Mouse (Mus musculus) midbrain, postnatal 0 days (tissue): ENCODE results near the gene Inca1. TPM values are rescaled to one million over a fixed set of nuclear protein-coding genes. Genes with fewer than 3 reads are reported as not detected.

Experiments
- ATAC-seq: fragments of 200-750 bp; cut with Nextera tagmentation; 2 replicates; pipeline ENCODE4 v1.8.0; 2017; ENCODE audit warnings: moderate number of reproducible peaks, mild to moderate bottlenecking, moderate TSS enrichment, moderate library complexity; ENCODE audit not compliant: low FRiP score
- DNase-seq: peaks from one replicate; pipeline ENCODE4 v3.0.0-alpha.2; 2015; ENCODE audit warnings: low spot score
- H3K27ac ChIP-seq: fragments of 300-500 bp; sonication (generic); 2 replicates; pipeline ENCODE4 v1.5.1; 2014; ENCODE audit warnings: low read depth, mild to moderate bottlenecking, low read length, mixed read lengths
- H3K27me3 ChIP-seq: fragments of 300-500 bp; sonication (generic); 2 replicates; pipeline ENCODE4 v1.6.1; 2014; ENCODE audit warnings: low read length, control low read depth, mixed read lengths; ENCODE audit not compliant: insufficient read depth
- H3K36me3 ChIP-seq: fragments of 300-500 bp; sonication (generic); 2 replicates; pipeline ENCODE4 v1.6.1; 2014; ENCODE audit warnings: low read length, control low read depth, mixed read lengths; ENCODE audit not compliant: insufficient read depth
- H3K4me1 ChIP-seq: fragments of 300-500 bp; sonication (generic); 2 replicates; pipeline ENCODE4 v1.6.1; 2014; ENCODE audit warnings: mild to moderate bottlenecking, control low read depth, antibody characterized with exemption, low read length, mixed read lengths; ENCODE audit not compliant: insufficient read depth
- H3K4me2 ChIP-seq: fragments of 300-500 bp; sonication (generic); 2 replicates; pipeline ENCODE4 v1.6.1; 2014; ENCODE audit warnings: low read depth, mild to moderate bottlenecking, low read length, mixed read lengths; ENCODE audit not compliant: poor library complexity, severe bottlenecking
- H3K4me3 ChIP-seq: fragments of 300-500 bp; sonication (generic); 2 replicates; pipeline ENCODE4 v1.5.1; 2014; ENCODE audit warnings: low read depth, mild to moderate bottlenecking, low read length, moderate library complexity
- H3K9ac ChIP-seq: fragments of 300-500 bp; sonication (generic); replicated peaks from 2 replicates; pipeline ENCODE4 v1.6.1; 2014; ENCODE audit warnings: mild to moderate bottlenecking, low read length, moderate library complexity, mixed read lengths; ENCODE audit not compliant: poor library complexity, severe bottlenecking
- H3K9me3 ChIP-seq: fragments of 300-500 bp; sonication (generic); 2 replicates; pipeline ENCODE4 v1.6.1; 2016; ENCODE audit warnings: low read length, control low read depth
- CTCF ChIP-seq: IDR thresholded peaks from 2 replicates; pipeline ENCODE4 v1.5.1; 2016; ENCODE audit warnings: antibody characterized with exemption, mild to moderate bottlenecking
- WGBS: fragments of 180-500 bp; shearing (Covaris S2); extraction: QIAGEN DNeasy Blood & Tissue Kit; methylation state at CpG from one replicate; pipeline ENCODE4 v1.1.7; 2014; 5-methylcytosine and 5-hydroxymethylcytosine counted together
- polyA plus RNA-seq: library from polyadenylated mRNA; unstranded; fragments of >200 nt; fragmentation: Nextera tagmentation; extraction: Ambion mirVana; gene quantifications from 2 replicates; pipeline ENCODE4 v1.2.1, GENCODE M21; 2015
- total RNA-seq: library from RNA; depleted of rRNA; stranded (reverse); fragments of >200 nt; gene quantifications from 2 replicates; pipeline ENCODE4 v1.2.3, GENCODE M21; 2014; rRNA removed

The Inca1 gene
- total RNA-seq (1.7 and 4.8 TPM in 2 replicates), polyA plus RNA-seq (2.1 and 2.2 TPM in 2 replicates)

- Histone ChIP-seq H3K4me2 (peak within 1 kb of the TSS; percentile 82), H3K36me3 (peaks cover 18% of the 10 kb centered on the region), H3K27ac (peak within 1 kb of the TSS; percentile 75), H3K27me3 (no peaks in the 10 kb centered on the region), H3K4me1 (peaks cover 9% of the 10 kb centered on the region; the same call in 1 of the 2 replicates), H3K4me3 (peak within 1 kb of the TSS; percentile 98), H3K9ac (peak within 1 kb of the TSS; percentile 95), H3K9me3 (no peaks in the 10 kb centered on the region)
- ATAC-seq: peak; percentile 95
- TF ChIP-seq CTCF: no peak
- WGBS: under 1% methylated on average over 57 of the region's 69 CpGs
- DNase-seq: peak; percentile 93
Measured at GRCm38 (mm10) chr11:70699722-70700556, at the start of gene Inca1, which contains the start of gene Kif1c. TSS of gene Inca1 (minus strand) at chr11:70700155. TSS of gene Kif1c (plus strand) at chr11:70700548.

- no peak overlapping the region for H3K4me3 ChIP-seq
- H3K4me2 ChIP-seq: no peak overlapping the region
- no peaks in the 10 kb centered on the region for H3K9me3 ChIP-seq
- no peak overlapping the region for H3K9ac ChIP-seq
- ATAC-seq (no peak), DNase-seq (no peak)
- no peaks in the 10 kb centered on the region for H3K27me3 ChIP-seq
- WGBS: 85% methylated on average over 4 of the region's 4 CpGs
- H3K4me1 ChIP-seq: no peaks in the 10 kb centered on the region
- TF ChIP-seq CTCF: no peak
- no peaks in the 10 kb centered on the region for H3K36me3 ChIP-seq
- no peak overlapping the region for H3K27ac ChIP-seq
Measured at GRCm38 (mm10) chr11:70747876-70748545, 48.1 kb upstream of the Inca1 start.

DNA sequence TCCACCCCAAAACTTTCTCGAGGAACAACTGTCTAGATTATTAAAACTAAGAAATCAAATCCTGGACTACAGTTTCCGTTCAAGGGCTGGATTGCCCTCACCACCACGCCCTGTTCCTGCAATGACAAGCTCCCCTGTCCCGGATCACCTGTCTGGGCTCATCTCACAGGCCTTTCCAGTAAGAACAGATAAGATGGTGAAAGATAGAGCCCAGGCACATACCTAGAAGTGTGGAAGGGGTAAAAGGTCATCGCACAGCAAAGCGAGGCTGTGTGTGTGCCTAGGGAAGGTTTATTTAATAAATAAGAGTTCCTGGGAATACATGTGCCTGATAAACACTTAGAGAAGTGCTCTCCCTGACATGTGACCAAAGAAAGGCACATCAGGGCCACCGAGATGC lies 45.7 kb upstream of the Inca1 start:
- no peak overlapping the region for H3K9ac ChIP-seq
- ATAC-seq (no peak), DNase-seq (no peak)
- no peaks in the 10 kb centered on the region for H3K4me1 ChIP-seq
- H3K27ac ChIP-seq: no peak overlapping the region
- H3K4me2 ChIP-seq: no peak overlapping the region
- no peak overlapping the region for H3K4me3 ChIP-seq
- no peaks in the 10 kb centered on the region for H3K27me3 ChIP-seq
- no peaks in the 10 kb centered on the region for H3K9me3 ChIP-seq
- H3K36me3 ChIP-seq: no peaks in the 10 kb centered on the region
- 82% methylated on average over 7 of the region's 7 CpGs for WGBS
- no peak for TF ChIP-seq CTCF

DNA sequence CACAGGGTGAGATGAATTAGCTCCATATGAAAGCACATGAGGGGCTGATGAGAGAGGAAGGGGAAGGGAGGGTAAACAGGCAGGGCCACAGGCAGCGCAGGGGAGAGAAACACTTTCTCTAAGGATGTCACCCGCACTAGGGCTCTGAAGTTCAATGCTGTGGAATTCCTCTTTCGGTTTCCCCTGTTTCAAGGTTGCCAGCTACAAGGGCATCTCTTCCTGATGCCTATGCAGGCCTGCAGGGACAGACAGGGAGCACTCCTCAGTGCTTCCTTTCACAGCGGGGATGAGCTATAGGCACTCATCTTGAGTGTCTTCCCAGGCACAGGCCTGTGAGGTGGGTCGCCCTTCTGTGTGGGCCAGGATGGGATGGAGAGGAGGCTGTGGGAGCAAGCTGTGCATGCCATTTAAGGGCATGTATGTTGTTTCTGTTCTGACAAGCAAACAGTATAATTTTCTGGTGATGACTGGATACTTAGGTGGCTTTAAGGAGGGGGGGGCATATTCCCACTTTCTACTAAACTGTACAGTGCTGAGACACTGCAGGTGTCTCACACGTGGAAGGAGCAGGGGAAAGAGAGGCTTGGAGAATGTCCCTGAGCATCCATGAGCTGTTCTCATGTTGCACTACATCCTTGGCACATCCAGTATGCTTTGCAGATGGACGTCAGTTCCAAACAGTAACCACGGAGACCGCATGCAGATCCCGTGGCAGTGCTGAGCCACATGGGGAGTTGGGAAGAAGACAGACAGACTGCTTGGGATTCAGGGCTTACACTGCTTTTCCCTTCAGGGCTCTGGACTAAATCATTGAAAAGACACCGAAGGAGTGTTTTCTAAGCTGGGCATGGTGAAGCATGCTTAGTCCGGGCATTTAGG lies 42.9 kb upstream of the Inca1 start:
- H3K27ac ChIP-seq: no peak overlapping the region; the same call in 1 of the 2 replicates
- ATAC-seq (no peak), DNase-seq (peak; percentile 33)
- no peak overlapping the region for H3K9ac ChIP-seq
- H3K9me3 ChIP-seq: no peaks in the 10 kb centered on the region
- no peak overlapping the region for H3K4me2 ChIP-seq
- no peaks in the 10 kb centered on the region for H3K27me3 ChIP-seq
- H3K36me3 ChIP-seq: no peaks in the 10 kb centered on the region
- 73% methylated on average over 12 of the region's 12 CpGs for WGBS
- H3K4me1 ChIP-seq: no peaks in the 10 kb centered on the region
- TF ChIP-seq CTCF: no peak
- no peak overlapping the region for H3K4me3 ChIP-seq

DNA sequence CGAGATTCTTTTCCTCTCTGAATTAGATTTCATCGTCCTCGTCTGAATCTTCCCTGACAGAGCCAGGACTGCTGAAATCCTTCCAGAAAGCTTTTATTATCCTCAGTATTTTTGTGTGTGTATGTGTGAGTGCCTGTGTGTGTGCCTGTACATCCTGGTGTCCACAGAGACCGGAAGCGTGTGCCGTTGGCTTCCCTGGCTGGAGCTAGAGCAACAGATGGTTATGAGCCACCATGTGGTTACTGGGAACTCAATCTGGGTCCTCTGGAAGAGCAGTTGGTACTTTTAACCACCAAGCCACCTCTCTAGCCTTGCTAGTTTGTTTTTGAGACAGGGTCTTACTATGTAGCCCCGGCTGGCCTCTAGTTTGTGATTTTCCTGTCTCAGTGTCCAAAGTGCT lies 42.2 kb upstream of the Inca1 start:
- Histone ChIP-seq H3K27me3 (no peaks in the 10 kb centered on the region), H3K27ac (no peak overlapping the region), H3K36me3 (no peaks in the 10 kb centered on the region), H3K4me3 (no peak overlapping the region), H3K9ac (no peak overlapping the region), H3K9me3 (no peaks in the 10 kb centered on the region), H3K4me2 (no peak overlapping the region), H3K4me1 (no peaks in the 10 kb centered on the region)
- no peak for DNase-seq
- WGBS: 91% methylated on average over 7 of the region's 7 CpGs
- no peak for TF ChIP-seq CTCF
- ATAC-seq: no peak
